Mouse (Mus musculus) cerebellum, postnatal 10 days (tissue): ENCODE measurements around the gene Eva1c.

Experiments used
- DNase-seq, 2 experiments: peaks; one replicate each; pipeline ENCODE4 v3.0.0; 2021; ENCODE audit warnings: mixed read lengths in 2 of 2

Eva1c gene

GRCm38 (mm10) chr16:90868129-90868528 is 41.6 kb downstream of the Eva1c start:
- no peak for DNase-seq

GRCm38 (mm10) chr16:90869361-90869760 is 42.8 kb downstream of the Eva1c start:
- peak in 1 of 2 experiments; percentile 38 for DNase-seq

GRCm38 (mm10) chr16:90872936-90873335 is 46.4 kb downstream of the Eva1c start:
- DNase-seq, result peak; percentile 59 to 61

- DNase-seq, result no peak
These were observed 48.0 kb downstream of the Eva1c start for GRCm38 (mm10) chr16:90874536-90874935.

- no peak for DNase-seq
These were observed 51.8 kb downstream of the Eva1c start for GRCm38 (mm10) chr16:90878135-90878860.

- DNase-seq, result peak; percentile 52 to 71
These were observed 56.0 kb downstream of the Eva1c start for GRCm38 (mm10) chr16:90882501-90882977.

- DNase-seq, result peak; percentile 30 to 55
These were observed 58.8 kb downstream of the Eva1c start for GRCm38 (mm10) chr16:90885351-90885750.

- peak; percentile 60 to 69 for DNase-seq
These were observed 59.5 kb downstream of the Eva1c start for GRCm38 (mm10) chr16:90885781-90886565.

GRCm38 (mm10) chr16:90890683-90891082 is 64.2 kb downstream of the Eva1c start:
- no peak for DNase-seq

GRCm38 (mm10) chr16:90891601-90892000 is 65.1 kb downstream of the Eva1c start:
- DNase-seq, result no peak

- DNase-seq, result no peak
These were observed 65.6 kb downstream of the Eva1c start for GRCm38 (mm10) chr16:90892081-90892480.

GRCm38 (mm10) chr16:90893019-90893418 is 66.5 kb downstream of the Eva1c start:
- no peak for DNase-seq

- DNase-seq, result no peak
These were observed 67.3 kb downstream of the Eva1c start for GRCm38 (mm10) chr16:90893792-90894191.

- no peak for DNase-seq
These were observed 71.1 kb downstream of the Eva1c start for GRCm38 (mm10) chr16:90897651-90898050.

GRCm38 (mm10) chr16:90899498-90899897 is 73.0 kb downstream of the Eva1c start:
- no peak for DNase-seq

- no peak for DNase-seq
These were observed 74.8 kb downstream of the Eva1c start for GRCm38 (mm10) chr16:90901364-90901763.

- DNase-seq, result no peak
These were observed 76.8 kb downstream of the Eva1c start for GRCm38 (mm10) chr16:90903300-90903699.

GRCm38 (mm10) chr16:90907250-90907649 is 80.7 kb downstream of the Eva1c start:
- no peak for DNase-seq

- no peak for DNase-seq
These were observed 84.5 kb downstream of the Eva1c start for GRCm38 (mm10) chr16:90910855-90911533.

- DNase-seq, result no peak
These were observed 85.2 kb downstream of the Eva1c start for GRCm38 (mm10) chr16:90911766-90912165.

GRCm38 (mm10) chr16:90916040-90916481 is 89.5 kb downstream of the Eva1c start:
- no peak for DNase-seq

GRCm38 (mm10) chr16:90917156-90917555 is 90.6 kb downstream of the Eva1c start:
- DNase-seq, result no peak

GRCm38 (mm10) chr16:90921471-90922159 is 95.1 kb downstream of the Eva1c start:
- DNase-seq, result peak; percentile 91 to 95
